Mouse (Mus musculus): ENCODE results near the gene Galnt9.

The Galnt9 gene

GRCm38 (mm10) chr5:110543951-110544690 is at the start of gene Galnt9:
Gene Galnt9 (plus strand): TSS chr5:110544355.
- ATAC-seq (ENCODE audit: low TSS enrichment) = peak; percentile 76

- no peak for ATAC-seq (ENCODE audit: low TSS enrichment)
Observed at GRCm38 (mm10) chr5:110494396-110494795, 49.8 kb upstream of the Galnt9 start.

GRCm38 (mm10) chr5:110495051-110495450 is 49.1 kb upstream of the Galnt9 start:
- no peak for ATAC-seq (ENCODE audit: low TSS enrichment)

GRCm38 (mm10) chr5:110497556-110497955 is 46.6 kb upstream of the Galnt9 start:
- ATAC-seq (ENCODE audit: low TSS enrichment) = peak; percentile 48; the same call in 1 of the 2 replicates

GRCm38 (mm10) chr5:110498071-110498470 is 46.1 kb upstream of the Galnt9 start:
- no peak for ATAC-seq (ENCODE audit: low TSS enrichment)

GRCm38 (mm10) chr5:110500233-110500632 is 43.9 kb upstream of the Galnt9 start:
- ATAC-seq (ENCODE audit: low TSS enrichment) = no peak

GRCm38 (mm10) chr5:110503361-110503760 is 40.8 kb upstream of the Galnt9 start:
- no peak for ATAC-seq (ENCODE audit: low TSS enrichment)

- peak; percentile 47; the same call in 1 of the 2 replicates for ATAC-seq (ENCODE audit: low TSS enrichment)
Observed at GRCm38 (mm10) chr5:110505611-110506294, 38.4 kb upstream of the Galnt9 start.

- ATAC-seq (ENCODE audit: low TSS enrichment) = peak; percentile 31; the same call in 1 of the 2 replicates
Observed at GRCm38 (mm10) chr5:110506295-110506616, 37.9 kb upstream of the Galnt9 start.

GRCm38 (mm10) chr5:110506856-110507255 is 37.3 kb upstream of the Galnt9 start:
- no peak for ATAC-seq (ENCODE audit: low TSS enrichment)

GRCm38 (mm10) chr5:110507943-110508342 is 36.2 kb upstream of the Galnt9 start:
- ATAC-seq (ENCODE audit: low TSS enrichment) = peak; percentile 76

GRCm38 (mm10) chr5:110510357-110510756 is 33.8 kb upstream of the Galnt9 start:
- ATAC-seq (ENCODE audit: low TSS enrichment) = no peak

GRCm38 (mm10) chr5:110513791-110514190 is 30.4 kb upstream of the Galnt9 start:
- ATAC-seq (ENCODE audit: low TSS enrichment) = peak; percentile 76

- ATAC-seq (ENCODE audit: low TSS enrichment) = no peak
Observed at GRCm38 (mm10) chr5:110514694-110515093, 29.5 kb upstream of the Galnt9 start.

- ATAC-seq (ENCODE audit: low TSS enrichment) = no peak
Observed at GRCm38 (mm10) chr5:110516390-110516789, 27.8 kb upstream of the Galnt9 start.

- no peak for ATAC-seq (ENCODE audit: low TSS enrichment)
Observed at GRCm38 (mm10) chr5:110518086-110518783, 25.9 kb upstream of the Galnt9 start.

- ATAC-seq (ENCODE audit: low TSS enrichment) = peak; percentile 92
Observed at GRCm38 (mm10) chr5:110520974-110521373, 23.2 kb upstream of the Galnt9 start.

- ATAC-seq (ENCODE audit: low TSS enrichment) = peak; percentile 48
Observed at GRCm38 (mm10) chr5:110521822-110522221, 22.3 kb upstream of the Galnt9 start.

GRCm38 (mm10) chr5:110523296-110523695 is 20.9 kb upstream of the Galnt9 start:
- peak; percentile 39 for ATAC-seq (ENCODE audit: low TSS enrichment)

GRCm38 (mm10) chr5:110525701-110526100 is 18.5 kb upstream of the Galnt9 start:
- ATAC-seq (ENCODE audit: low TSS enrichment) = no peak

GRCm38 (mm10) chr5:110526556-110526955 is 17.6 kb upstream of the Galnt9 start:
- peak; percentile 43; the same call in 1 of the 2 replicates for ATAC-seq (ENCODE audit: low TSS enrichment)

GRCm38 (mm10) chr5:110531091-110531490 is 13.1 kb upstream of the Galnt9 start:
- no peak for ATAC-seq (ENCODE audit: low TSS enrichment)

- ATAC-seq (ENCODE audit: low TSS enrichment) = no peak
Observed at GRCm38 (mm10) chr5:110534402-110534801, 9.8 kb upstream of the Galnt9 start.
